Mouse (Mus musculus) heart, adult 9 months (tissue): ENCODE results near the gene Olfr457.
"Not testable (repeated sequence)": the region's sequence is repeated elsewhere in the genome, so short reads cannot be mapped to it uniquely, and the experiment has no call there.

Source experiments
- DNase-seq, 2 experiments: peaks; one replicate each; pipeline ENCODE4 v3.0.0; 2022; ENCODE audit warnings: low spot score in 2 of 2

The Olfr457 gene

GRCm38 (mm10) chr6:42476235-42476634 is at the start of gene Olfr457:
Olfr457 (minus strand) TSS chr6:42476335.
- no peak for DNase-seq

- DNase-seq: no peak
Measured at GRCm38 (mm10) chr6:42513461-42513860, 37.3 kb upstream of the Olfr457 start.

GRCm38 (mm10) chr6:42509311-42509710 is 33.2 kb upstream of the Olfr457 start:
- no peak for DNase-seq

GRCm38 (mm10) chr6:42503478-42503877 is 27.3 kb upstream of the Olfr457 start:
- no peak for DNase-seq

GRCm38 (mm10) chr6:42489731-42490130 is 13.6 kb upstream of the Olfr457 start:
- no peak for DNase-seq

- no peak for DNase-seq
Measured at GRCm38 (mm10) chr6:42487114-42487513, 11.0 kb upstream of the Olfr457 start, which contains the start of gene Olfr456. Olfr456 (minus strand) TSS chr6:42487214.

- DNase-seq: no peak
Measured at GRCm38 (mm10) chr6:42484633-42485032, 8.5 kb upstream of the Olfr457 start.

- DNase-seq: not testable (repeated sequence)
Measured at GRCm38 (mm10) chr6:42471298-42471697, 4.8 kb downstream of the Olfr457 start.

- DNase-seq: no peak
Measured at GRCm38 (mm10) chr6:42470542-42470941, 5.6 kb downstream of the Olfr457 start.

GRCm38 (mm10) chr6:42465096-42465495 is 11.0 kb downstream of the Olfr457 start, which contains the start of gene Olfr458:
Olfr458 (minus strand) TSS chr6:42465196.
- no peak for DNase-seq

GRCm38 (mm10) chr6:42447381-42447780 is 28.8 kb downstream of the Olfr457 start:
- no peak for DNase-seq

GRCm38 (mm10) chr6:42444491-42444890 is 31.6 kb downstream of the Olfr457 start:
- no peak for DNase-seq

GRCm38 (mm10) chr6:42441395-42441794 is 34.7 kb downstream of the Olfr457 start:
- DNase-seq: no peak

GRCm38 (mm10) chr6:42435490-42435889 is 40.6 kb downstream of the Olfr457 start:
- DNase-seq: no peak

GRCm38 (mm10) chr6:42434446-42434845 is 41.7 kb downstream of the Olfr457 start, which contains the start of gene Tas2r126:
Tas2r126 (plus strand) TSS chr6:42434535.
- DNase-seq: peak; percentile 17 to 43

- DNase-seq: no peak
Measured at GRCm38 (mm10) chr6:42433554-42433953, 42.6 kb downstream of the Olfr457 start.

- DNase-seq: no peak
Measured at GRCm38 (mm10) chr6:42426337-42426736, 49.8 kb downstream of the Olfr457 start.

- no peak for DNase-seq
Measured at GRCm38 (mm10) chr6:42424472-42424871, 51.7 kb downstream of the Olfr457 start.

- no peak for DNase-seq
Measured at GRCm38 (mm10) chr6:42421439-42421838, 54.7 kb downstream of the Olfr457 start.

GRCm38 (mm10) chr6:42419443-42419842 is 56.7 kb downstream of the Olfr457 start:
- DNase-seq: no peak
